Mouse (Mus musculus) kidney, postnatal 36 days (tissue): ENCODE measurements around the gene Ankrd13c.
"Not testable (repeated sequence)": the region's sequence is repeated elsewhere in the genome, so short reads cannot be mapped to it uniquely, and the experiment has no call there.

Source experiments
- DNase-seq, 2 experiments: peaks; one replicate each; pipeline ENCODE4 v3.0.0; 2021 to 2022; ENCODE audit warnings: mixed read lengths in 2 of 2

Gene Ankrd13c

DNA sequence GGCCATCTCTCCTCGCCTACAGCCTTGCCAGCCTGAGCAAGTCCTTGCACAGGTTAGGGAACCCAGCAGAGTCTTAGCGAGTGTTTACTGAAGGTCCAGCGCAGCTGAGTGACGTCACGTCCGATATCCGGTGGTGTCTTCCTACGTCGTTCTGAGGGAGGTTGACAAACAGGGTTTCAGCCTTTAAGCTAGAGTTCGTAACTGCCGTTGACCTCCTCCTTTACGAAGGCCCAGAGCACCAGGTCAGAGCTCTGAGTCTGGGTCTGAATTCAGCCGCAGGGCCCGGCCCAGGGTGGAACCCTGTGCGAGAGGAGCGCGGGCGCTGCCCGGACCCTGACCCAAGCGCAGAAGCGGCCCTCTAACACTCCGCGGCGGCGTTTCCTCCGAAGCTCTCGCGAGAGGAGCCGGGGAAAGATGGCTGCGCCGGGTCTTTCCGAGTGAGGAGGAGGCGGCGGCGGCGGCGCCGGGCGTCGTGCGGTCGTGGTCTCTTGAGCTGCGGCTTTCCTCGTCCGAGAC lies at the start of gene Ankrd13c:
Gene Ankrd13c, plus strand, starts transcription at position 397 of the 516 bp plus-strand sequence.
- peak; percentile 94 to 95 for DNase-seq

DNA sequence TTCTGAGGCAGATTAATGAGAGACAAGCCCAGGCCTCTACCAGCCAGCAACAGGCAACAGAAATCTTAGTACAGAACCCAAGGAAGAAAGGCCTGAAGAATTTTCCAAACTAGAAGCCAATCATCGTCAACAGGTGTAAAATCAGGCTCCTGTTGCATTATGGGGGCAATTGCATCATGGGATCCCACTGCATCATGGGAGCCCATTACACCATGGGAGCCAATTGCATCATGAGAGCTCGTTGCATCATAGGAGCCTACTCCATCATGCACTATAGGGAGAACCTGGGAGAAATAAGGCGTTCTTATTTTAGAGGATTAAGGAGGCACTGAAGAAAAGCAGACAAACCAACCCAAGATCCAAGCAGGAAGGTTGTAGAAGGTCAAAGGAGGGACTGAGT lies 49.4 kb upstream of the Ankrd13c start:
- DNase-seq: no peak

DNA sequence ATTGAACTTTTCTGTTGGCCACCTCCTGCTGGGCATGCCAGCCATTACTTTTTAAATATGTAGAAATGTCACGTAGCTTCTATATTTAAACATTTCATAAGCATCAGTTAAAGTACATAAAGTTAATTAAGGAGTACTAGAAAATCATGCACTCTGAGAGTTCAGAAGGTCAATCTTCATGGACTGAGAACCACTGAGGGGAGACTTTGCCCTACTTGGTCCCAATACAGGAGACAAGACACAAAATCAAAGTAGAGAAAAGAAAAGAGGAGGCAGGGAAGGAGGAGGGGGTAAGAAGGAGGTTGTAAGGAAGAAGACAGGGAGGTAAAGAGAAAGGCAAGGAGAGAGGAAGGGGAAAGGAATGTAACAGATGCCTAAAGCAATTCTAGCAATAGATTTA lies 47.1 kb upstream of the Ankrd13c start:
- DNase-seq: peak in 1 of 2 experiments; percentile 43

DNA sequence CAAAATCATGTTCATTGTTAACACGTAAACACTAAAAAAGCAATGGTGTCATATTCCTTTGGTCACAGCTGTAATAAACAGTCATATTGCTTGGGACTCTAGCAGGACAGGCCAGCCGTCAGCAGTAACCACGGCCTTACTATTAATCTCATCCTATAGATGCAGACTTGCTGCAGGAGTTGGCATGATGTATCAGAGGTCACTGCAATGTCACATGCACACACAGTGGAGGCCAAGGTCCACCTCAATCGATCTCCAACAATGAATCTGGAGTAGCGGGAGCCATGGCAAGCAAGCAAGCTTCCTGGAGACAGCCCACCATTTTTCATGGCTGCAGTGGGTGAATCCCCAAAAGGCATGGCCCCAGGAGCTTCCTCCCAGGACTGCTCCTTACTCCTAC lies 45.3 kb upstream of the Ankrd13c start:
- no peak for DNase-seq

DNA sequence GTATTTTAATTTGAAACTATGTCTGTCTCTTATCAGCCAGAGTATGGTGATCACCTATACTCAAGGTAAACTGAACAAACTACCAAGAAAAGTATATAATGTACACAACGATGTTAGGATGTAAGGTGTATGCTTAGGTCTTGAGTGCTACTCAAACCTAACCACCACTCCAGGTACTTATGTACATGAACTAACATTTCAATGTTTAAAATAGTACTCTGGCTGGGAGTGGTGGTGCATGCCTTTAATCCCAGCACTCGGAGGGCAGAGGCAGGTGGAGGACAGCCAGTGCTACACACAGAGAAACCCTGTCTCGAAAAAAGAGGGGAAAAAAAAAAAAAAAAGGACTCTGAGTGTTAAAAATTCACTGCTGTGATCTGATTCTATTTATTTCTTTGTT lies 38.9 kb upstream of the Ankrd13c start:
- DNase-seq: no peak

DNA sequence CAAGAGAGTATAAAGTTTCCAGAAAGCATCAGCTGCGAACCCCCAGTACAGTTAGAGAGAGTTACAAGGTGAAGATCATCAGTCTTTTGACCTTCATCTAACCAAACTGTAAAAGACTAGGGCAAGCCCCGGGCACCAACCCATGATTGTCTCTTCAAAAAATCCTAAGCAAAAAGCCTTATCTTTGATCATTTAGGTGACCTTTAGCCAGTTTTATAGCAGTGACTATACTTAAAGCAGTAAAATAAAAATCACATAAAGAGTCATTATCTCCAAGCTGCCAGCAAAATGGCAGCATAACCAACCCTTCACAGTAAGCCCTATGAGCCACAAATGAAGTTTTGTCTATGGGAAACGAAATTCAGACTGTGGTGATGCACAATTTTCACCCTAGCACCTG lies 36.8 kb upstream of the Ankrd13c start:
- DNase-seq: no peak

DNA sequence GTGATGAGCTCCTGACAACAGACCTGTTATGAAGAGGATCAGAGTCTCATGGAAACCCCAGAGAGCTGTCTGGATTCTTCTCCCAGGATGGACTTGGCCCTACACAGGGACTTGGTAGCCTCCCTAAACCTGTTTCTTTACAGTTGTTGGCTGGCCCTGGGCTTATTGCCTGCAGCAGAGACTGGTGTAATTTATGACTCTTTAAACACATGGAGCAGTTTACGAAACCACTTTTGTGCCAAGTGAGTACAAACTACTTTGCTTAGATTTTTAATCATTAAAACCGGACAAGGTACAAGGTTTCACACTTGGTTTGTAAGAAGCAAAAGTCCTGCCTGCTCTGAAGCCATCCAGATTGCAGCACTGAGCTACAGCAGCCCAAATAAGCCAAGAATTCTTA lies 34.9 kb upstream of the Ankrd13c start:
- DNase-seq: peak; percentile 48 to 86

DNA sequence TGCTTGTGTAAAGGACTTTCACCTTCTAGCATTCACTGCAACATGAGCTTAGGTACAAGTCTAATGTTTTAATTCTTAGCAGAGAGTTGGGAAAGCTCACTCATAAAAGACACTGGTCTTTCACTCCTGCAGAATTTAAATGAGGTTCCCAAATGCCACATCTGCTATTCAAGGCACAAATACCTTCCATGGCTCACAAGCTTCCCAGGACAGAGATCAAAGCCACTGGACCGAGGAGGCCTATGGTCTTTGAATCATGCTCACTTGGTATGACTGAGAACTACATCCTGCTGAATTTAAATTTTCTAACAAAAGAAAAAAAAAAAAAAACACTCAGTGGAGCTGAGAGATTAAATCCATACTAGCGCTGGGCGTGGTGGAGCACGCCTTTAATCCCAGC lies 30.7 kb upstream of the Ankrd13c start:
- DNase-seq: peak; percentile 52 to 72

DNA sequence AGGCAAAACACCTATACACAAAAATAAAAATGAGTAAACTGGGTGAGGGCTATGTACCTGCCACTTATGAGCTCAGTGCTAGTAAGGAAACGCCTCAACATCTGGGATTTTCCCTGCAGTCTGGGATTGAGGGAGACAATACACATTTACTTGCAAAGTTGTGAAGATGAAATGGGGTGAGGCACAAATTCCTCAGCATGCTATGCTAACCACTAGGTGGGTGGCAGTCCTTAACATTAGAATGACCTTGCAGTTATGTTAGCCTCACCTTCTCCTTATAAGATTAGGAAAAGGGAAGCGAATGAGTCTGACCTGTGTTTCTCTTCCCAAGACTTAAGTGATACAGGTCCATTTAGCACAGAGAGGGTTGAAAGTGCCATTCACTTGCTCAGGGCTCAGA lies 25.7 kb upstream of the Ankrd13c start:
- no peak for DNase-seq

DNA sequence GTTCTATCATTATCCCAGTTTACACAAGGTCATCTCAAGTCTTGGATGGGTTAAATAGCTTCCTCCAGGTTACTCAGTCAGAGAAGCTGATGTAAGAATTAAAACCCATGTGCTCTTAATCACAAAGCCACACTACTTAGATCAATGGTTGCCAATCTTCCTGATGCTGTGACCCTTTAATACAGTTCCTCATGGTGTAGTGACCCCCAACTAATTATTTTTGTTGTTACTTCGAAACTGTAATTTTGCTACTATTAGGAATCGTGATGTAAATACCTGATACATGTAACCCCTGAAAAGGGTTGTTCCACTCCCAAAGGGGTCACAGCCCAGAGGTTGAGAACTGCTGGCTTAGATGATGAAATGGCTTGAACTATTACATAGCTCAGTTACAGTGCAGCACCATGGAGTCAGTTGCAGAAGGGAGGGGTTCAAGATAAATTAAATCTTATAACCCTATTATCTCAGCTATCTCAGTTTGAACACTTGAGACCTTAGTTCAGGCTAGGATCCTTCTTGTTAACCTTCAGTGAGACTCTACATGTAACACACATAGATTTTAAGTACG lies 23.7 kb upstream of the Ankrd13c start:
- no peak for DNase-seq

DNA sequence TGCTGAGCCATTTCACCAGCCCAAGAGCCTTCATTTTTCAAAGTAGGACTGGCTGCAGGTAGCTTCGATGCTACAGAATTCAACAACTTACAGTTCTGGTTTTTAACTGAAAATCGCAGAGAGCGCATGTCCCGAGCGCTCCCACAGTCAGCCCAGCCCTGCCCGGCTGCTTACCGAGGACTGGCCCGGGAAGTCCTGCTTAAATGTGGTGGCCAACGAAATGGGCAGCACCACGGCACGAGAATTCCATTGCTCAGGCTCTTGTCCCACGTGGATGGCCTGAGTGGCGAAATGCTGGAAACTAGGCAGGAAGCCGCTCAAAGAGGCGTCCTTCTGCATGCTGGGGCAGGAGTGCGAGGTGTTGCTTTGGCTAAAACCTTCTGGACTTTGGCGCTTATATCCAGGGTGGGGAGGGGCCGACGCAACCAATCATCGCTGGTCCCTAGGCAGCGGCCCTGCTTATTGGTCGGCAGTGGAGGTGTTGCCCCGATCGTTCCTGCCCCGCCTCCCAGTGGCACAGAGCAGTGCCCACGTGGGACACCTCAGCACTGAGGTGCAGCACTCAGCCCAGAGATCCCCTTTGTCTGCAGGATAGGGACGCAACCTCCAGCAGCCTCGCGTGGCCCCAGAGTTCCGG lies 22.2 kb upstream of the Ankrd13c start, which contains the start of gene Cth:
Gene Cth, minus strand, starts transcription at position 386 of the 637 bp plus-strand sequence.
- DNase-seq: peak; percentile 95 to 97

DNA sequence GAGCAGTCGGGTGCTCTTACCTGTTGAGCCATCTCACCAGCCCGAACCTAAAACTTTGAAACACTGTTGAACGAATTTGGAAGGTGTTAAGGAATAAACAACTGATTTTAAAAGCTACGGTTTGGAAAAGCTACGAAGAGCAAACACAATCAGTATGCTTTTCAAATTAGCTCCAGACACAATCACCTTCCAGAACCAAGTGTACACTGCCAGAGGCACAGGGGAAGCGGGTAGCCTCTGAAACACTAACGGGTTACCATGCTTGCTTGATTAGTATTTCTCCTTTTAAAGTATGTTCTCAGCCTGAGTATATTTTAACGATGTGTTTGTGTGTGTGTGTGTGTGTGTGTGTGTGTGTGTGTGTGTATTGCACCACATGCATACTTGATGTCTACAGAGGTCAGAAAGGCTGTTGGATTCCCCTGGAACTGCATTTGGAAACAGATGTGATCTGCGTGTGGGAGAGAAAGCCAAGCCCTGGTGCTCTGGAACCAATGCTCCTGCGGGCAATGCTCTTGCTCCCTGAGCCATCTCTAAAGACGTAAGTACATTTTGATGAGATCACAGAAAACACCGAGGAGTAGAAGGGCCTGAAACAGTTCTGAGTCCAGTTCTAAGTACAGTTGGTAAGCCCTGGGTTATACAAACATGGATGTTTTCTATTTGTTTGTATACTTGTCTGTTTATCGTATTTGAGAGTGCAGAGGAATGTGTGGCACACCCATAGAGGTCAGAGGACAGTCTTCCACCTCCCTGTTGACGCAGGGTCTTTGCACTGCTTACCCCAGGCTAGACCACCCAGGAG lies 21.1 kb upstream of the Ankrd13c start:
- DNase-seq: peak; percentile 26 to 28

DNA sequence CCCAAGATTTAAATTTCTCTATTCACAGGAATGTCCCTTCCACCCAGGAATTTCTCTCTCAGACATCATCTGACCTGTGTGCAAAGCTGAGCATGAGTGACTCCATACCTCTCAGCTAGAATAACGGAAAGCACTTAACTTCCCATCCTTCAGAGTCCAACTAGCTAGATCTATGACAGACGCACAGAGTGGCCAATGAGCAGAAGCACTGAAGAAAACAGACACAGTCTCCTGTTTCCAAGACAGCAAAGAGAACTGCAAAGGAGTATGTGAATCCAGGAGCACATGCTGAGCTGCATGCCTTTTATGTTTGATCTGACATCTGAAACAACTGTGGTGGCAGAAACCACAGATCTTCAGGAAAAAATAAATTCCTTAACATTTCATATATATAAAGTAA lies 20.3 kb upstream of the Ankrd13c start:
- DNase-seq: no peak

DNA sequence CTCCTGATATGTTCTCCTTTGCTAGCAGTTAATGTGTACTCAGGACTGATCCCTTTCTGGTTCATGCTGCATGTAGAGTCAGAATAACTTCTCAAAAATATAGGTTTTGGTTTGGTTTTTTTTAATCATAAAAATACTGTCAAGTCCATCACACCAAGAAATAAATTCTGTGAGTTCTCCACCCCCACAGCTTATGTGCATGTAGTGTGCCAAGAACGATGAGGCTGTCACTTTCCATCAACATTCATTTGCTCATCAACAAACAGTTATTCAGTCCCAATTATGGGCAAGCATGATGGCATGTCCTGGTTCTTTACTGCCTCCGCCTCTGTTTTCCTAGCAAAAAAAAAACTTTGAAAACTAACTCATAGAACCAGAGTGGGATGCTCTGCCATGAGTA lies 18.3 kb upstream of the Ankrd13c start:
- DNase-seq: no peak

DNA sequence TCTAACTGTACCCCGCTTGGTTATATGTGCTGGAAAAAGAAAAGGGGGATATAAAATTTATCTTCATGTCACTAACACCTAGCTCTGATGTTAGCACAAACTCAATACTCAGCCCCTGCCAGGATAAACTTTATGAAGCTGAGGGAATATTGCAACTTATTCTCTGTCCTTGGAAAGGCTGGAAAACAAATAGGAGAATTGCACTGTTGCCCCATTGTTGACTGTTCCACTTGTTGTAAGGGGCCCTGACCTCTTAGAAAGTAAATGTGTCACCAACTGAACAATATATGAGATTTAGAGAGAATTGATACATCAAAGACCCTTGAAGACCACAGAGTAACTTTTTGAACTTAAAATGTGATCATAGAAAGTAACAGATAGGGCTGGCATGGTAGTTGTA lies 17.6 kb upstream of the Ankrd13c start:
- no peak for DNase-seq

DNA sequence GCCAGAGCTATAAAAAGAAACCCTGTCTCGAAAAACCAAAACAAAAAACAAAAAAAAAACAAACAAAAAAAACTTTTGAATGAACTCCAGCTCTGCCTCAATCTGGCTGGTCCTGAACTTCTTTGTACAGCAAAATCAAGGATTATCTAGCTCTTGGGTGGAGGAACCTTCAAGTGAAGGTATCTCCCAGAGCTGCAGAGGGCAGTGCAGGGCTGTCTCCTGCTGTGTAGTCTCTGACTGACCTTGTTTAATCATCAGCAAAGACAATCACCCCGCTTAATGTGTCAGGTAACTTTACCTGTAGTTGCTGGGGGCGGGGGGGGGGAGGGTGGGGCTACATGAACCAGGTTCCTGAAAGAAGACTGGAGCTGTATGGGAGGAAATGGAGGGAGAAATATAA lies 15.4 kb upstream of the Ankrd13c start:
- peak; percentile 65 to 74 for DNase-seq

DNA sequence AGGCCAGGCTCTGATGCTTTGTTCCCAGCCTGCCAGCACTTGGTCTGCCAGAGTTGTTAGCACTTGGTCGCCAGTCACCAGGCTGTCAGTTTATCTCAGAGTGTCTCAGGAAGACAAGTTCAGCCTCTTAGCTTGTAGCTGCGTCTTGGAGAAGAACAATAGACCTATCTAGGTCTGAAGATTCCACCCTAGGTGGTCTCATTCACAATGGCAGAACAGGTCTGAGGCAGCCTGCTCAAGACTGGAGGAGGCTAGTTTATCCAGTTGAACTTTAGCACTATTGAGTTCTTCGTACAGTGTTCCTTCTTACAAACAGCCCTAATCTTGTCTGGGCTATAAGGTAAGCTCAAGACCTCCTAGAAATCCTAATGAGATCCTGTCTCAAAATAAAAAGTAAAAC lies 15.0 kb upstream of the Ankrd13c start:
- no peak for DNase-seq

DNA sequence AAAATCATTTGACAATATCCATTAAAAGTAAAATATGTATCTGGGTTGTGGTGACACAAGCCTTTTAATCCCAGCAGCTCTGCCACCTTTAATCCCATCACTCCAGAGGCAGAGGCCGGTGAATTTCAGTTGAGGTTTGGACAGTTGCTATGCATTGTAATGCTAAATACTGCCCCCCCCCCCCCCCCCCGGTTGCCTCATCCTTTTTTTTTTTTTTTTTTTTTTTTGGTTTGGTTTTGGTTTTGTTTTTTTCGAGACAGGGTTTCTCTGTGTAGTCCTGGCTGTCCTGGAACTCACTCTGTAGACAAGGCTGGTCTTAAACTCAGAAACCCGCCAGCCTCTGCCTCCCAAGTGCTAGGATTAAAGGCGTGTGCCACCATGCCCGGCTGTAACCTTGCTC lies 13.8 kb upstream of the Ankrd13c start:
- DNase-seq: not testable (repeated sequence)

DNA sequence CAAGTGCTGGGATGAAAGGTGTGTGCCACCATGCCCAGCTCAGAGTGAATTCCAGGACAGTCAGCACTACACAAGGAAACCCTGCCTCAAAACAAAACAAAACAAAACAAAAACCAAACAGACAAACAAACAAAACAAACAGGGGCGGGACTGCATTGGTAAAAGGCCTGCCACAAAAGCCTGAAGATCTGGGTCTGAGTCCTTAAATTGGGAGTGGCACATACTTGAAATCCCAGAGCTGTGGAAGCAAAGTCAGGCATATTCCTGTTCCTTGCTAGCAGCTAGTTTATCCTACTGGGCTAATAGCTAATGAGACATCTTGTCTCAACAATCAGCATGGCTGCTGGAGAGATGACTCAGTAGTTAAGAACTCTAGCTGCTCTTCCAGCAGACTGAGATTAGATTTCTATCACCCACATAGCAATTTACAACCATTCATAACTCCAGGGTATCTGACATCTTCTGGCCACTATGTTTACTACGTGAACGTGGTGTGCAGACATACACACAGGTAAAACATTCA lies 12.7 kb upstream of the Ankrd13c start:
- DNase-seq: no peak

DNA sequence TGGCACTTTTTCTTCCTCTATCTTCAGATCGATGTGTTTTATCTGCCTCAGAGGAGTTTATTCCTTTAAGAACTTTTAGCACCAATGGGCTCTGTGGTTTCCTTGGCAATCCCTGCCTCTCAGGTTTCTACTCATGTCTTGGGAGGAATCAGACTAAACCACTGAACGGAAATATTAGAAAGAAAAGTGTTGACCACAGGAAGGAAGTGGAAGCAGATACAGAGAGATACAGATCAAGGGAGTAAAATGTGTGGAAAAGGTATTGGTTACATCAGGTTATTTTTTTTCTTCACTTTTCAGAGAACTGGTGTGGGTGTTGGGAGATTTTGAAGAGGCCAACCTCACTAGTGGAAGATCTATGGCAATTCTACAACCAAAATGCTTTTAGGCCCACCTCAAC lies 8.5 kb upstream of the Ankrd13c start:
- DNase-seq: no peak

DNA sequence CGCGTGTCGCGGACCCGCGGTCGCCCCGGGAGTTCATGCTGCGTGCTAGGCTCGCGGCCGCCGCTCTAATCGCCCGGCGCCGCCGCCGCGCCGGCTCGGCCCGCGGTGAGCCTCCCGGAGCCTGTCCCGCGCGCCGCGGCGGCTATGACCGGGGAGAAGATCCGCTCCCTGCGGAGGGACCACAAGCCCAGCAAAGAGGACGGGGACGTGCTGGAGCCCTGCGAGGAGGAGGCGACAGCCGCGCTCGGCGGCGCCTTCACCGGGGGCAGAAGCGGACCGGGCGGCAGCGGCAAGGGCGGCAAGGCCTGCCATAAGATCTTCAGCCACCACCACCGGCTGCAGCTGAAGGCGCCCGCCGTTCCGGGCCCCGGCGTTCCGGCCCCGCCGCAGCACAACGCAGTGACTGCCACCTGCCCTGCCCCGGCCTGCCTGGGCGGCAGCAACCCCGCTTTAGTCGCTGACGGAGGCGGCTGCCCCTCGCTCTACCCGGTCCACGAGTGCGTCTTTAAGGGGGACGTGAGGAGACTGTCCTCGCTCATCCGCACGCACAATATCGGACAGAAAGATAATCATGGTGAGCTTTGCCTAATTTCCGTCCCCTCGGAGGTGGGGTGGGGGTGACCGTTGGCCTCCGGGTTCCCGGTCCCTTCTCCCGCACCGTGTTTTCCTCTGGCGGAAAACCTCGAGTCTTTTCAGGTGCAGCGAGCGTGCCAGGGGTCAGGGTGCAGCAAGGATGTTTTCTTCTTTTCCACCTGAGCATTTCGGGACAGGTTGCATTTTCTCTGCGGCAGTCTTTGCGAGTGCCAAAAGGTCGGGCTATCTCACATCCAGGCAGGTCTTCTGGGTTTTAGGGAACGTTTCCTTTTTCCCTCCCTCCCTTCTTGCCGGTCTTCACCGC lies 593 bp downstream of the Ankrd13c start:
- DNase-seq: peak; percentile 74 to 82

DNA sequence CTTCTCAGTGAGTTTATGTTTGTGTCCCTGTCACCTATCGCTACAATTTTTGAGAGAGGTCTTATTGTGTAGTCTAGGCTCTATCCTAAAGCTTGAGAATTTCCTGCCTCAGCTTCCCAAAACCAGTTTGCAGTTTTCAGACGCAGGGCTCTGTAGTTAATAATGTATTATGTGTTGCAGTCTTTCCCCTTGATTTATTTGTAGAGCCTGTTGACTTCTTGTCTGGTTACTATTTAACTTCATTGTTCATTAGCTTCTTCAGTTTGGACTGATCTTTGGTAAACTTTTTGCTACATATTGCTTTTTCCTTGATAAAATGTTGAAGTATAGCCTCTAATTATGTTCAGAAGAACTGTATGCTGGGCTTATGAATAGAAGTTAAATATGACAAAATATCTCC lies 5.7 kb downstream of the Ankrd13c start:
- peak in 1 of 2 experiments; percentile 30 for DNase-seq
